ENCODE assay signal across 9 mouse cellular contexts in genomic region chr2:163597661-163598060, GRCm38 (mm10). TPM values are rescaled to one million over a fixed set of nuclear protein-coding genes. Genes with fewer than 3 reads are reported as not detected.
A peak's percentile ranks its signal among the peaks of the same experiment; 100 is the strongest.
DNase-seq lines count a peak whose midpoint lies in the region; ATAC-seq and TF ChIP-seq lines count a peak whose summit lies in the region.
"Had no signal": no experiment of that assay in that cellular context is flagged by ENCODE, and none has a peak within 500 bp of the region (broad histone marks: within the 10 kb centered on the region; RNA-seq: fewer than 3 reads in every experiment).

No protein-coding gene starts in this region.

- no peak overlapping the region for H3K27ac ChIP-seq in heart, embryonic 12.5 days (ENCODE audit: poor library complexity, severe bottlenecking)
- H3K27ac ChIP-seq in ES-Bruce4 (ENCODE audit: insufficient read depth, low read length), result no peak overlapping the region
- no peak overlapping the region for H3K27ac ChIP-seq in embryonic facial prominence, embryonic 10.5 days (replicated peaks)
- H3K27ac ChIP-seq: neural tube, embryonic 13.5 days had no signal

- TF ChIP-seq POLR2A in ES-Bruce4 (IDR thresholded peaks at IDR 0.05; ENCODE audit: insufficient read depth, low read length), result no peak

- 57% methylated on average over 4 of the region's 4 CpGs for WGBS in heart, embryonic 12.5 days
- WGBS in embryonic facial prominence, embryonic 10.5 days, result 58% methylated on average over 4 of the region's 4 CpGs

- no peak overlapping the region for H3K4me2 ChIP-seq in heart, embryonic 12.5 days
- H3K4me2 ChIP-seq: neural tube, embryonic 13.5 days had no signal

- H3K9me3 ChIP-seq in heart, embryonic 12.5 days (replicated peaks), result no peaks in the 10 kb centered on the region
- no peaks in the 10 kb centered on the region for H3K9me3 ChIP-seq in ES-Bruce4 (replicated peaks; ENCODE audit: control insufficient read depth, insufficient read depth, low read length, poor library complexity, severe bottlenecking)
- H3K9me3 ChIP-seq in embryonic facial prominence, embryonic 10.5 days, result no peaks in the 10 kb centered on the region
- H3K9me3 ChIP-seq: neural tube, embryonic 13.5 days had no signal

- TF ChIP-seq CTCF in ES-Bruce4 (IDR thresholded peaks at IDR 0.05; ENCODE audit: low read depth, low read length), result peak; percentile 44

- H3K4me1 ChIP-seq in heart, embryonic 12.5 days (replicated peaks), result peaks cover 24% of the 10 kb centered on the region
- peaks cover 1% of the 10 kb centered on the region for H3K4me1 ChIP-seq in ES-Bruce4 (ENCODE audit: control insufficient read depth, insufficient read depth, low read length)
- H3K4me1 ChIP-seq in embryonic facial prominence, embryonic 10.5 days, result peaks cover 20% of the 10 kb centered on the region

- no peak for TF ChIP-seq EP300 in ES-Bruce4 (IDR thresholded peaks at IDR 0.05; ENCODE audit: insufficient read depth, low read depth, low read length)

- peak; percentile 67 for DNase-seq in heart, postnatal 4 days
- DNase-seq in 3T3-L1 (ENCODE audit: low read depth, low spot score), result peak; percentile 77
- peak; percentile 39 for DNase-seq in embryonic facial prominence, embryonic 10.5 days (ENCODE audit: low spot score)
- peak; percentile 82 for DNase-seq in lung, postnatal 10 days
- peak; percentile 80 for DNase-seq in testis, postnatal 10 days (ENCODE audit: low spot score)
- DNase-seq in Muller cell, postnatal 12 days (ENCODE audit: inconsistent ontology term), result no peak

- H3K9ac ChIP-seq in heart, embryonic 12.5 days, result no peak overlapping the region
- no peak overlapping the region for H3K9ac ChIP-seq in ES-Bruce4 (ENCODE audit: low read depth, poor library complexity, severe bottlenecking)
- H3K9ac ChIP-seq: neural tube, embryonic 13.5 days had no signal

- no peak for ATAC-seq in heart, embryonic 12.5 days (ENCODE audit: insufficient number of reproducible peaks, low FRiP score)

- H3K4me3 ChIP-seq in heart, embryonic 12.5 days, result no peak overlapping the region
- H3K4me3 ChIP-seq in ES-Bruce4 (ENCODE audit: low read depth, low read length), result no peak overlapping the region
- H3K4me3 ChIP-seq in embryonic facial prominence, embryonic 10.5 days, result no peak overlapping the region
- H3K4me3 ChIP-seq: neural tube, embryonic 13.5 days had no signal

- H3K36me3 ChIP-seq in heart, embryonic 12.5 days, result no peaks in the 10 kb centered on the region
- no peaks in the 10 kb centered on the region for H3K36me3 ChIP-seq in ES-Bruce4 (ENCODE audit: control insufficient read depth, insufficient read depth, low read length, poor library complexity, severe bottlenecking)
- no peaks in the 10 kb centered on the region for H3K36me3 ChIP-seq in embryonic facial prominence, embryonic 10.5 days (replicated peaks)
- H3K36me3 ChIP-seq: neural tube, embryonic 13.5 days had no signal

- no peaks in the 10 kb centered on the region for H3K27me3 ChIP-seq in heart, embryonic 12.5 days (replicated peaks)
- H3K27me3 ChIP-seq in ES-Bruce4 (ENCODE audit: control insufficient read depth, insufficient read depth, low read length, poor library complexity, severe bottlenecking), result no peaks in the 10 kb centered on the region
- H3K27me3 ChIP-seq in embryonic facial prominence, embryonic 10.5 days (replicated peaks; ENCODE audit: low read depth, poor library complexity, severe bottlenecking), result no peaks in the 10 kb centered on the region
- H3K27me3 ChIP-seq: neural tube, embryonic 13.5 days had no signal

RNA-seq across cellular contexts. Expression of gene Ttpal, which starts 4.5 kb away (rescaled TPM):
- 10 to 100 TPM; 13.1 to 14.0 TPM for total RNA-seq in heart, postnatal 4 days (2021)
- polyA plus RNA-seq in heart, embryonic 12.5 days (2016; fragmentation: Nextera tagmentation; extraction: Ambion mirVana), result 26.9 and 27.8 TPM in 2 replicates
- polyA plus RNA-seq in ES-Bruce4 (2011; ENCODE audit: insufficient read depth, insufficient read length, low read depth, missing spikeins), result 9.4 and 11.9 TPM in 2 replicates
- polyA plus RNA-seq in embryonic facial prominence, embryonic 10.5 days (2016; fragmentation: Nextera tagmentation; extraction: Ambion mirVana), result 31.3 and 33.4 TPM in 2 replicates

RNA-seq across cellular contexts. Expression of gene Serinc3, which starts 47.3 kb away (rescaled TPM):
- total RNA-seq in heart, postnatal 4 days (2021), result 100 to 1,000 TPM; 239 to 253 TPM
- 67.7 and 76.7 TPM in 2 replicates for polyA plus RNA-seq in heart, embryonic 12.5 days (2016; fragmentation: Nextera tagmentation; extraction: Ambion mirVana)
- polyA plus RNA-seq in ES-Bruce4 (2011; ENCODE audit: insufficient read depth, insufficient read length, low read depth, missing spikeins), result 130 and 146 TPM in 2 replicates
- polyA plus RNA-seq in embryonic facial prominence, embryonic 10.5 days (2016; fragmentation: Nextera tagmentation; extraction: Ambion mirVana), result 21.9 and 22.1 TPM in 2 replicates
